Comparison of ENCODE assay signal across 25 mouse cellular contexts in genomic region chr6:53120385-53120784, GRCm38 (mm10). TPM values are rescaled to one million over a fixed set of nuclear protein-coding genes. Genes with fewer than 3 reads are reported as not detected.
DNase-seq lines count a peak whose midpoint lies in the region; ATAC-seq and TF ChIP-seq lines count a peak whose summit lies in the region.
"Had no signal": no experiment of that assay in that cellular context is flagged by ENCODE, and none has a peak within 500 bp of the region (broad histone marks: within the 10 kb centered on the region; RNA-seq: fewer than 3 reads in every experiment).

No protein-coding gene starts in this region.

- TF ChIP-seq RAD21 in CH12.LX (IDR thresholded peaks at IDR 0.05; ENCODE audit: low read depth, low read length) = no peak

- no peaks in the 10 kb centered on the region for H3K79me2 ChIP-seq in CH12.LX (replicated peaks; ENCODE audit: control insufficient read depth, extremely low read depth, insufficient read depth, poor library complexity, severe bottlenecking)

- no peak overlapping the region for H3K4me2 ChIP-seq in CH12.LX (ENCODE audit: insufficient read depth, low read depth, poor library complexity, severe bottlenecking)
- no peak overlapping the region for H3K4me2 ChIP-seq in midbrain, postnatal 0 days (ENCODE audit: low read depth, low read length, poor library complexity, severe bottlenecking)

- peaks cover 3% of the 10 kb centered on the region for H3K9me3 ChIP-seq in CH12.LX (replicated peaks; ENCODE audit: low read length)
- H3K9me3 ChIP-seq in midbrain, postnatal 0 days (ENCODE audit: low read length) = no peaks in the 10 kb centered on the region

- dilution Hi-C loops in CH12.LX (cut with MboI; ENCODE audit: extremely low pct_ligation_motif_present, extremely low pct_unique_long_range_greater_than_20kb, low sequenced_read_pairs) = no loop called here

- no peak for TF ChIP-seq POLR2A in CH12.LX (IDR thresholded peaks at IDR 0.05; ENCODE audit: low read depth, low read length)

- H3K36me3 ChIP-seq in CH12.LX (replicated peaks in 1 of 2; ENCODE audit: control insufficient read depth in 1 of 2, insufficient read depth in 1 of 2, low read length in 1 of 2) = no peaks in the 10 kb centered on the region
- no peaks in the 10 kb centered on the region for H3K36me3 ChIP-seq in midbrain, postnatal 0 days (ENCODE audit: insufficient read depth, low read length)
- H3K36me3 ChIP-seq: G1E had no signal

- peak; percentile 53 for DNase-seq in heart, adult 11 months
- no peak for DNase-seq in heart, adult 18-20 months
- DNase-seq in A20 (ENCODE audit: low read depth, low spot score) (peak; percentile 44), CH12.LX (ENCODE audit: extremely low read depth) (no peak)
- no peak for DNase-seq in midbrain, postnatal 0 days (ENCODE audit: low spot score)
- no peak for DNase-seq in adrenal gland, adult 18-20 months (ENCODE audit: low spot score in 2 of 2)
- DNase-seq: adrenal gland, adult 2 months; adrenal gland, adult 8-10 months; adrenal gland, postnatal 10 days; adrenal gland, postnatal 14 days; adrenal gland, postnatal 25 days; adrenal gland, postnatal 36 days; B cell, adult 2 months; cerebellum, adult 11 months; cerebellum, adult 11-12 months; cerebellum, adult 18-20 months; cerebellum, adult 2 months; cerebellum, adult 8-10 months; cerebellum, adult 9-10 months had no signal

- no peak overlapping the region for H3K27ac ChIP-seq in CH12.LX (ENCODE audit: insufficient read depth, low read depth)
- H3K27ac ChIP-seq in midbrain, postnatal 0 days (ENCODE audit: low read depth, low read length) = no peak overlapping the region

- no peaks in the 10 kb centered on the region for H3K27me3 ChIP-seq in CH12.LX (replicated peaks)
- H3K27me3 ChIP-seq in midbrain, postnatal 0 days (ENCODE audit: insufficient read depth, low read length) = no peaks in the 10 kb centered on the region
- H3K27me3 ChIP-seq: Patski had no signal

- H3K4me3 ChIP-seq in CH12.LX (replicated peaks in 1 of 3; ENCODE audit: low read depth in 2 of 3, low read length in 2 of 3, poor library complexity in 1 of 3) = no peak overlapping the region
- no peak overlapping the region for H3K4me3 ChIP-seq in midbrain, postnatal 0 days (ENCODE audit: low read depth, low read length)

- H3K4me1 ChIP-seq in CH12.LX (ENCODE audit: control insufficient read depth in 1 of 2, insufficient read depth in 2 of 2) = peaks cover 4 to 14% of the 10 kb centered on the region in 2 experiments
- no peaks in the 10 kb centered on the region for H3K4me1 ChIP-seq in midbrain, postnatal 0 days (ENCODE audit: insufficient read depth, low read length)

- no peak for TF ChIP-seq CTCF in CH12.LX (conservative IDR thresholded peaks at IDR 0.05 in 1 of 2, IDR thresholded peaks at IDR 0.05 in 1 of 2; ENCODE audit: low read depth in 2 of 2, low read length in 2 of 2)
- no peak for TF ChIP-seq CTCF in midbrain, postnatal 0 days (IDR thresholded peaks at IDR 0.05)

- WGBS in midbrain, postnatal 0 days = 94% methylated on average over 5 of the region's 5 CpGs

- H3K9ac ChIP-seq in CH12.LX (ENCODE audit: insufficient read depth, low read depth) = no peak overlapping the region
- no peak overlapping the region for H3K9ac ChIP-seq in midbrain, postnatal 0 days (replicated peaks; ENCODE audit: low read length, poor library complexity, severe bottlenecking)

- TF ChIP-seq EP300 in CH12.LX (IDR thresholded peaks at IDR 0.05; ENCODE audit: low read length) = no peak

- in situ Hi-C loops in CH12.LX (cut with MboI; ENCODE audit: low pct_ligation_motif_present, low pct_unique_long_range_greater_than_20kb, low sequenced_read_pairs) = no loop called here

- no peak for ATAC-seq in midbrain, postnatal 0 days (ENCODE audit: low FRiP score)
- ATAC-seq: activated CD4-positive, CD25-positive, alpha-beta regulatory T cell, adult 4 months; CD4-positive, CD25-positive, alpha-beta regulatory T cell, adult 4 months; Patski had no signal

TF ChIP-seq in CH12.LX, 34 proteins besides CTCF, POLR2A, EP300 and RAD21:
- TF ChIP-seq RCOR1 (conservative IDR thresholded peaks at IDR 0.05; ENCODE audit: low read depth, low read length) = no peak
- TF ChIP-seq BHLHE40 (IDR thresholded peaks at IDR 0.05; ENCODE audit: low read depth, low read length) = peak; percentile 79

RNA-seq across cellular contexts. Expression of gene Jazf1, which starts 52.0 kb away (rescaled TPM):
- 1 to 10 TPM; 2.6 to 3.2 TPM for total RNA-seq in heart, adult 18-20 months (2021)
- total RNA-seq in CH12.LX (2012; rRNA removed) (0.29 and 0.42 TPM in 2 replicates), CH12.LX (2014; rRNA removed) (0.75 and 1.3 TPM in 2 replicates)
- polyA plus RNA-seq in CH12.LX (2012; ENCODE audit: insufficient read length, low read depth) = 1.0 and 1.7 TPM in 2 replicates
- total RNA-seq in midbrain, postnatal 0 days (2014; rRNA removed) = 44.4 and 55.3 TPM in 2 replicates
- 77.3 and 79.7 TPM in 2 replicates for polyA plus RNA-seq in midbrain, postnatal 0 days (2015; fragmentation: Nextera tagmentation; extraction: Ambion mirVana)
- total RNA-seq in adrenal gland, adult 18-20 months (2021) = 1 to 10 TPM; 4.6 to 6.3 TPM
- total RNA-seq: G1E, MEL had no signal
- polyA plus RNA-seq: C2C12, G1E had no signal

Comparison
In these comparisons a context has a peak if more than half of its experiments do, and no peak if none do; other contexts are left out.
1. DNase-seq: peak in heart, adult 11 months (single experiment) and A20 (single experiment); none in heart, adult 18-20 months (0 of 2), CH12.LX (single experiment), midbrain, postnatal 0 days (single experiment) and adrenal gland, adult 18-20 months (0 of 2).